Mouse (Mus musculus): ENCODE results near the gene Tnni3. TPM values are rescaled to one million over a fixed set of nuclear protein-coding genes. Genes with fewer than 3 reads are reported as not detected.

The Tnni3 gene
- polyA plus RNA-seq, 1 experiment from 2014 or later: 2.2 TPM

DNA sequence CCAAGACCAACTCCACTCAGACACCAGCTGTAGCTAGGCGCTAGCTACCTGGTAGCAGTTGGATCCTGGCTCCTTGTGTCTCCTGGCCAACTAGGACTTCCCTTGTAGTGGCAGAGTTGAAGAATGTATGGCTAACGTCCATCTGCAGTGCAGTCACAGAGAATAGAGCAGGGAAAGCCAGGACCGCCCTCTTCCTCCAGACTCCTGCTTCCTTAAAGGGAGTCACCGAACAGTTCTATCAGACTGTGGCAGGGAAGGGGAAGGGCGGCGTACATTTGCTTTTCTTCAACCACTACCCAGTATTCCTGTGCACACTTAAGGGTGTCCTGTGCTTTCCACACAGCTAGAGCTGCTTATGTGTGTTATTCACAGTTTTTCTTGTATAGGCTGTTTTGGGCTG lies 32.7 kb downstream of the Tnni3 start:
- peaks cover 66% of the 10 kb centered on the region for H3K36me3 ChIP-seq
- no peaks in the 10 kb centered on the region for H3K27me3 ChIP-seq
- 87% methylated on average over 6 of the region's 6 CpGs for WGBS
- H3K4me1 ChIP-seq: no peaks in the 10 kb centered on the region
- H3K4me2 ChIP-seq (replicated peaks): no peak overlapping the region
- no peaks in the 10 kb centered on the region for H3K9me3 ChIP-seq (replicated peaks)
- no peak overlapping the region for H3K27ac ChIP-seq
- no peak overlapping the region for H3K9ac ChIP-seq
- no peak overlapping the region for H3K4me3 ChIP-seq
- ATAC-seq (ENCODE audit: low FRiP score): no peak

DNA sequence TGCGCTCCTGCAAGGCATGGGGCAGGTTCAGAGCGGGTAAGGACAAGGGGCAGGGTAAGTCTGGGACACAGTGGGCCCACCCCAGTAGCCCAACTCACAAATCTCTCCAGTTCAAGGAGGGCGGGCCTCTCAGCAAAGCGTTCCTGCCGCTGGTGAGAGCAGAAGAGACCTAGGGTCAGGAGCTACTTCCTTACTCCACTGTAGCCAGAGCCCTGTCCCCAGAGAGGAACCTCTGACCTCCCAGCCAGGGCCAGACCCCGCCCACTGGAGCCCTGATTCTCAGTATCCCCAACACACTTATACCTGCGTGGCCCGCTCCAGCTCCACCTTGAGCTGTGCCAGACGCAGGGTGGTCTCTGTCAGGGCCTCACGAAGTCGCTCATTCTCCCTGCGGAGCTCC lies 41.7 kb downstream of the Tnni3 start:
- peaks cover 61% of the 10 kb centered on the region for H3K36me3 ChIP-seq
- no peak for ATAC-seq (ENCODE audit: low FRiP score)
- peaks cover 6% of the 10 kb centered on the region for H3K27me3 ChIP-seq
- H3K4me3 ChIP-seq: no peak overlapping the region
- H3K4me1 ChIP-seq: peaks cover 20% of the 10 kb centered on the region
- no peak overlapping the region for H3K9ac ChIP-seq
- no peaks in the 10 kb centered on the region for H3K9me3 ChIP-seq (replicated peaks)
- H3K4me2 ChIP-seq (replicated peaks): no peak overlapping the region
- H3K27ac ChIP-seq: no peak overlapping the region
- 85% methylated on average over 12 of the region's 12 CpGs for WGBS

DNA sequence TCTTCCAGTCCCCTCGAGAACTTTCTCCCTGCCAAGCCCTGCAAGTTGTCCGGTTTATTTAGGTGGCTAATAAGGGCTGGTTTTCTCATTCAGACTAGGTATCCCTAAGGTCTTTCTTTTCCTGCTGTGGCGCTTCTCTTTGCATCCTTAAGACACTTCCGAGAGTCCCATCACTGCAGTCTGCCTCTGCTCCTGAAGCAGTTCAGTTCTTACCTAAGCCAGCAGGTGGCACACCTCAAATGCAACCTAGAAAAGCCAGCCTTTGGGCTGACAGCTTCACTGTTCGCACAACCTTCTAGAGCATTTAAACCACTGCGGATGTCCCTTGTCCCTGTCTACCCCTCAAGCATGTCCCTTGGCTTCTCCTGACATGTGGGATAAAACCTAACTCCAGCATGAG lies 44.4 kb downstream of the Tnni3 start:
- Histone ChIP-seq H3K4me2 (replicated peaks) (no peak overlapping the region), H3K4me1 (peaks cover 20% of the 10 kb centered on the region), H3K9ac (no peak overlapping the region), H3K27me3 (peaks cover 25% of the 10 kb centered on the region), H3K9me3 (replicated peaks) (no peaks in the 10 kb centered on the region), H3K4me3 (no peak overlapping the region), H3K27ac (no peak overlapping the region), H3K36me3 (peaks cover 41% of the 10 kb centered on the region)
- no peak for ATAC-seq (ENCODE audit: low FRiP score)
- WGBS: 40% methylated on average over 6 of the region's 6 CpGs

DNA sequence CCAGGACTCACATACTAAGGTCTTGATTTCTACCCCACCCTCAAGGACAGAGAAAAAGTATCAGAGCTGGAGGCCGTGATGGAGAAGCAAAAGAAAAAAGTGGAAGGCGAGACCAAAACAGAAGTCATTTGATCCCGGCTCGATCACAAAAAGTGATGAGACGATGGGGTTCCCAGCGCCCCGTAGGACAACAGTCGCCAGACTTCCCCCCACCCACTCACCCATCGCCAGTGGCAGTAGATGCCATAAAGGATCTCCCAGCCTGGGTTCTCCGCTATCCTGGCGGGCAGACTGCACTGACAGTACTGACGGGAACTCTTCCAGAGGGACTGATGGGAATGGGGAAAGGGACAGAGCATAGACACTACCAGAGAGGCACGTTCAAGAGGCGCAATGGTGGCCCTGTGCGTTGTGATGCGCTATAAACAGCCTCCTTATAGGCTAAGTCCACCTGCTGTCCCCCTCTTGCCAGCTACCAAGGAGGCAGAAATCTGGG lies 45.2 kb downstream of the Tnni3 start:
- no peaks in the 10 kb centered on the region for H3K9me3 ChIP-seq (replicated peaks)
- H3K36me3 ChIP-seq: peaks cover 32% of the 10 kb centered on the region
- H3K9ac ChIP-seq: peak overlapping the region; percentile 52
- peak overlapping the region; percentile 97 for H3K4me2 ChIP-seq (replicated peaks)
- peak overlapping the region; percentile 44 for H3K4me3 ChIP-seq
- peak overlapping the region; percentile 74 for H3K27ac ChIP-seq
- ATAC-seq (ENCODE audit: low FRiP score): no peak
- peaks cover 20% of the 10 kb centered on the region for H3K4me1 ChIP-seq
- H3K27me3 ChIP-seq: peaks cover 33% of the 10 kb centered on the region
- WGBS: 4% methylated on average over 16 of the region's 16 CpGs

DNA sequence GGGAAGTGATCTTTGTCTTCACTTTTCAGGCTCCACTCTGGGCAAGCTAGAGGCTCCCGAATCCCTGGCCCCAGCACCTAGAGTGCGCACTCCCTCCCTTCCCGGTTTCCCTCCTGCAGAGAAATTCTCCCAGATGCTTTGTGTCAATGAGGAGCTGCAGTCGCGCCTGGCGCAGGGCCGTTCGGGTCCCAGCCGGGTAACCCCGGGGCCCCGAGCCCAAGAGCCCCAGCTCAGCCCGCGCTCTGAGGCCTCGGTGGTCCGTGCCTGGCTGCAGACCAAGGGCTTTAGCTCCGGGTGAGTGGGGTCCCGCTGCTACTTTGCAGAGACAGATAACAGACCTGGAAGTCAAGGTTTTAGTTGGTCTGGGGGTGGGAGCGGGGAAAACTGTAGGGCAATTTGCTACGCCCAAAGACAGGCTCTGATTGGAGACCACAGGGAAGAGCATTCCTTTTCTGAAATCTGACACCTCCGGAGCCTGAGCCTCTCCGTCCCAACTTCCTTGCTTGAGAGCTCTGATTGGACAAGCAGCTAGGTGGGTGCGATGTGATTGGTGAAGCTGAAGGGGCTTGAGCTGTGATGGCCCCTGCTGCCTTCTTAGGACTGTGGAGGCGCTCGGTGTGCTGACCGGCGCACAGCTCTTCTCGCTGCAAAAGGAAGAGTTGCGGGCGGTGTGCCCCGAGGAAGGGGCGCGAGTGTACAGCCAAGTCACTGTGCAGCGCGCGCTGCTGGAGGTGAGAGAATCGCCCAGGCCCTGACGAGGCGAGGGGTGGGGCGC lies 45.8 kb downstream of the Tnni3 start:
- H3K9ac ChIP-seq: peak overlapping the region; percentile 62

DNA sequence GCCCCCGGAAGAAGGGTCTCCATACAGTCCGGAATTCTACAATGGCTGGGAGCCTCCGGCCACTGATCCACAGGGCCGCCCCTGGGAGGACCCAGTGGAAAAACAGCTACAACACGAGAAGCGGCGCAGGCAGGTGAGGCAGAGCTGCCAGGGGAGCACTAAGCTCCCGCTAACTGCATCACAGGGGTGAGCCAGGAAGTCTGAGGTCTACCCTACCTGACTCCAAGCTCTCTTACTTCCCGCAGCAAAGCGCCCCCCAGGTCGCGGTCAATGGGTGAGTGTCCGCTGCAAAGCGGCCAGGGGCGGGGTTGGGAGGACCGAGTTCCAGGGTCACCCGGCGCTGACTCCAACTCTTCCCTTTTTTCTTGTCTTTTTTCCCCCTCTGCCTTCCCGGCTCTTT lies 50.1 kb downstream of the Tnni3 start:
- H3K9ac ChIP-seq: no peak overlapping the region
- peaks cover 22% of the 10 kb centered on the region for H3K4me1 ChIP-seq
- H3K4me3 ChIP-seq: no peak overlapping the region
- H3K27me3 ChIP-seq: peaks cover 64% of the 10 kb centered on the region
- no peaks in the 10 kb centered on the region for H3K36me3 ChIP-seq
- ATAC-seq (ENCODE audit: low FRiP score): no peak
- H3K27ac ChIP-seq: no peak overlapping the region
- no peak overlapping the region for H3K4me2 ChIP-seq (replicated peaks)
- H3K9me3 ChIP-seq (replicated peaks): no peaks in the 10 kb centered on the region
- 10% methylated on average over 19 of the region's 19 CpGs for WGBS

More for the DNA sequence above, 45.8 kb downstream of the Tnni3 start:
- Histone ChIP-seq H3K36me3 (peaks cover 26% of the 10 kb centered on the region), H3K27ac (peak overlapping the region; percentile 90), H3K4me2 (replicated peaks) (peak overlapping the region; percentile 97), H3K4me3 (peak overlapping the region; percentile 44), H3K27me3 (peaks cover 40% of the 10 kb centered on the region), H3K4me1 (peaks cover 20% of the 10 kb centered on the region), H3K9me3 (replicated peaks) (no peaks in the 10 kb centered on the region)
- under 1% methylated on average over 39 of the region's 39 CpGs for WGBS
- peak; percentile 97 for ATAC-seq (ENCODE audit: low FRiP score)

DNA sequence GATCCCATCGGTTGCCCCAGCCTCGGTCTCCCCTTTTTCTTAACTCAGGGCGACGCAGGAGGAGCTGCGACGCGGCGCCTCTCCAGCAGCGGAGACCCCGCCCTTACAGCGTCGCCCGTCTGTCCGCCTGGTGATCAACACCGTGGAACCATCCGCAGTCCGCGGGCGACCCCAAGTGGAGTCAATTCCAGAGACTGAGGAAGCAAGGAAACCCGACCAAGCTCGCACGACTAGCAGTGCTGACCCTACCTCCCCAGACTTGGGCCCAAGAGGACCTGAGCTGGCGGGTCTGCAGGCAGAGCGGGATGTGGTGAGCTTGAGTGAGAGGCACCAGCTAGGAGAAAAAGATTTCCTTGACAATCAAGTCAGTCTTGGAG lies 52.9 kb downstream of the Tnni3 start:
- Histone ChIP-seq H3K4me2 (replicated peaks) (peak overlapping the region; percentile 69), H3K36me3 (no peaks in the 10 kb centered on the region), H3K9me3 (replicated peaks) (0 out of 2 replicates have a peak, but pooled peaks cover 3% of the 10 kb centered on the region), H3K4me1 (peaks cover 8% of the 10 kb centered on the region; the same call in 1 of the 2 replicates), H3K4me3 (peak overlapping the region; percentile 37), H3K27ac (no peak overlapping the region), H3K27me3 (peaks cover 65% of the 10 kb centered on the region), H3K9ac (peak overlapping the region; percentile 37)
- 2% methylated on average over 24 of the region's 24 CpGs for WGBS
- ATAC-seq (ENCODE audit: low FRiP score): peak; percentile 82

DNA sequence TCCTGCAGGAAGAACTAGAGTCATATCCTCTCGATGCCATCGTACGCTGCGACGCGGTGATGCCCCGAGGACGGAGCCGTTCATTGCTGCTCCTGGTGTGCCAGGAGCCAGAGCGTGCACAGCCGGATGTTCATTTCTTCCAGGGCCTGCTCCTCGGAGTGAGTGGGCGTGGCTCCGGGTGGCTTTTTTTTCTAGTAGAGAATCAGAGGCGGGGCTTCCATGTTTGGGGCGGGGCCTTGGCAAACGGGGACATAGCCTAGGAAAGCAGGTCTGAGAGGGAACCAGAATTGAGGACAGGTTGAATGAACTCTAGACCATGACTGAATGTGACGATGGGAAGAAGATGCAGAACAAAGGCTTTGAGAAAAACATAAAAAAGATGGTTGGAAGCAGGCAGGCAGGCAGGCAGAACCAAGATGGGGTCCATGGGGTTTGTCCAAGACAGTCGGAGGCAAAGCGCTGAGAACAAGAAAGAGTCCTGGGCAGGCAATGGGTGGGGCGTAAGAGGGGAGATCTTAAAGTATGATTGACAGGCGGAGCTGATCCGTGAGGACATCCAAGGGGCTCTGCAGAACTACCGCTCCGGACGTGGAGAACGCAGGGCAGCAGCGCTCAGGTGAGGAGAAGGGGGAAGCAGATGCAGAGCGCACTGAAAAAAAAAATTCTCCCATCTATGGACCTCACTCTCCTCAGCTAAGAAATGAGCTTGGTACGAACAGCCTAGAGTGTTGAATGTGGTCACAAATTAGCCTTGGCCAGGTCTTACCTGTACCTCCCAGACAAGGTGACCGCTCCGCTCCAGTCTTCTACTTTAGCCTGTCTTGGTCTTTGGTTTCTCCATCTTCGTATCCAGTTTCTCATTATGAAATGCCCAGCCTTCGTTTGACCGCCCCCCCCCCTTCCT lies 53.5 kb downstream of the Tnni3 start:
- ATAC-seq (ENCODE audit: low FRiP score): peak; percentile 44
- peak overlapping the region; percentile 69 for H3K4me2 ChIP-seq (replicated peaks)
- H3K27me3 ChIP-seq: peaks cover 59% of the 10 kb centered on the region
- no peaks in the 10 kb centered on the region for H3K36me3 ChIP-seq
- H3K4me3 ChIP-seq: peak overlapping the region; percentile 37
- no peak overlapping the region for H3K27ac ChIP-seq
- H3K9me3 ChIP-seq (replicated peaks): 0 out of 2 replicates have a peak, but pooled peaks cover 3% of the 10 kb centered on the region
- H3K9ac ChIP-seq: peak overlapping the region; percentile 37
- H3K4me1 ChIP-seq: peaks cover 8% of the 10 kb centered on the region; the same call in 1 of the 2 replicates
- WGBS: 2% methylated on average over 35 of the region's 35 CpGs

Other genes with a start within 250 kb of the Tnni3 start
- gene Ncr1, start 186.5 kb downstream of the Tnni3 start, polyA plus RNA-seq (2016; fragmentation: Nextera tagmentation; extraction: Ambion mirVana): not detected in 2 replicates
- 0.22 and 0.40 TPM in 2 replicates for gene Gp6, start 126.5 kb downstream of the Tnni3 start, polyA plus RNA-seq (2016; fragmentation: Nextera tagmentation; extraction: Ambion mirVana)
- 29.2 and 30.1 TPM in 2 replicates for gene Rdh13, start 78.6 kb downstream of the Tnni3 start, polyA plus RNA-seq (2016; fragmentation: Nextera tagmentation; extraction: Ambion mirVana)
- 7.1 and 8.6 TPM in 2 replicates for gene Eps8l1, start 63.6 kb downstream of the Tnni3 start, polyA plus RNA-seq (2016; fragmentation: Nextera tagmentation; extraction: Ambion mirVana)
- gene Ppp1r12c, start 22.5 kb downstream of the Tnni3 start, polyA plus RNA-seq (2016; fragmentation: Nextera tagmentation; extraction: Ambion mirVana): 65.8 and 72.0 TPM in 2 replicates
- 19.2 and 72.4 TPM in 2 replicates for gene Tnnt1, start 7.8 kb downstream of the Tnni3 start, polyA plus RNA-seq (2016; fragmentation: Nextera tagmentation; extraction: Ambion mirVana)
- gene Dnaaf3, start 8.2 kb upstream of the Tnni3 start, polyA plus RNA-seq (2016; fragmentation: Nextera tagmentation; extraction: Ambion mirVana): 2.5 and 3.6 TPM in 2 replicates
- gene Syt5, start 23.3 kb upstream of the Tnni3 start, polyA plus RNA-seq (2016; fragmentation: Nextera tagmentation; extraction: Ambion mirVana): 32.9 and 33.2 TPM in 2 replicates
- gene Ptprh, start 79.8 kb upstream of the Tnni3 start, polyA plus RNA-seq (2016; fragmentation: Nextera tagmentation; extraction: Ambion mirVana): 0.13 and 0.40 TPM in 2 replicates
- gene Tmem86b, start 107.2 kb upstream of the Tnni3 start, polyA plus RNA-seq (2016; fragmentation: Nextera tagmentation; extraction: Ambion mirVana): 3.2 and 3.5 TPM in 2 replicates
- gene Ppp6r1, start 134.8 kb upstream of the Tnni3 start, polyA plus RNA-seq (2016; fragmentation: Nextera tagmentation; extraction: Ambion mirVana): 15.0 and 17.1 TPM in 2 replicates
- gene Hspbp1, start 160.8 kb upstream of the Tnni3 start, polyA plus RNA-seq (2016; fragmentation: Nextera tagmentation; extraction: Ambion mirVana): 108 and 110 TPM in 2 replicates
- gene Brsk1, start 166.4 kb upstream of the Tnni3 start, polyA plus RNA-seq (2016; fragmentation: Nextera tagmentation; extraction: Ambion mirVana): 5.8 and 5.9 TPM in 2 replicates
- gene Tmem150b, start 201.0 kb upstream of the Tnni3 start, polyA plus RNA-seq (2016; fragmentation: Nextera tagmentation; extraction: Ambion mirVana): 0.26 and 0.48 TPM in 2 replicates
- gene Kmt5c, start 215.9 kb upstream of the Tnni3 start, polyA plus RNA-seq (2016; fragmentation: Nextera tagmentation; extraction: Ambion mirVana): 87.5 and 91.5 TPM in 2 replicates
- 37.6 and 39.8 TPM in 2 replicates for gene Cox6b2, start 228.9 kb upstream of the Tnni3 start, polyA plus RNA-seq (2016; fragmentation: Nextera tagmentation; extraction: Ambion mirVana)
- gene Fam71e2, start 247.1 kb upstream of the Tnni3 start, polyA plus RNA-seq (2016; fragmentation: Nextera tagmentation; extraction: Ambion mirVana): not detected in 2 replicates

All from hindbrain, embryonic 12.5 days (tissue).